In genomic region chr7:27355745-27356240, GRCm38 (mm10) we compare ENCODE assay signal across 8 mouse cellular contexts. TPM values are rescaled to one million over a fixed set of nuclear protein-coding genes. Genes with fewer than 3 reads are reported as not detected.
DNase-seq lines count a peak whose midpoint lies in the region; ATAC-seq lines count a peak whose summit lies in the region.

TSS of gene Shkbp1 (minus strand) at chr7:27356019.

- peaks cover 24% of the 10 kb centered on the region for H3K4me1 ChIP-seq in hindbrain, embryonic 15.5 days (replicated peaks)

- no peaks in the 10 kb centered on the region for H3K9me3 ChIP-seq in hindbrain, embryonic 15.5 days

- peaks cover 11% of the 10 kb centered on the region; the same call in 1 of the 2 replicates for H3K36me3 ChIP-seq in hindbrain, embryonic 15.5 days
- H3K36me3 ChIP-seq in macrophage (ENCODE audit: inconsistent target): peaks cover 16% of the 10 kb centered on the region

- peak within 1 kb of the TSS; percentile 73 for H3K27ac ChIP-seq in hindbrain, embryonic 15.5 days (replicated peaks)
- peak within 1 kb of the TSS; percentile 96 for H3K27ac ChIP-seq in macrophage

- peak within 1 kb of the TSS; percentile 83 for H3K4me3 ChIP-seq in hindbrain, embryonic 15.5 days
- H3K4me3 ChIP-seq in macrophage (ENCODE audit: inconsistent target): peak within 1 kb of the TSS; percentile 83

- peak within 1 kb of the TSS; percentile 75 for H3K9ac ChIP-seq in hindbrain, embryonic 15.5 days

- ATAC-seq in hindbrain, embryonic 15.5 days (ENCODE audit: low FRiP score, low read depth): peak; percentile 93

- whole genome bisulfite sequencing in hindbrain, embryonic 15.5 days: under 1% methylated on average over 34 of the region's 34 CpGs
- 0% methylated on average over 32 of the region's 34 CpGs for WGBS in macrophage (ENCODE audit: missing documents)

- H3K79me2 ChIP-seq in macrophage (ENCODE audit: inconsistent target): peaks cover 10% of the 10 kb centered on the region; the same call in 1 of the 2 replicates

- H3K4me2 ChIP-seq in hindbrain, embryonic 15.5 days: peak within 1 kb of the TSS; percentile 73

- peaks cover 27% of the 10 kb centered on the region for H3K27me3 ChIP-seq in hindbrain, embryonic 15.5 days

- peak; percentile 90 to 96 for DNase-seq in adrenal gland, adult (ENCODE audit: inconsistent age in 2 of 2, low spot score in 1 of 2)
- DNase-seq in cerebellum, postnatal 4 days (ENCODE audit: low spot score in 2 of 2): peak; percentile 67 to 82
- peak; percentile 88 for DNase-seq in gastrocnemius, adult 18-20 months (ENCODE audit: low spot score)
- DNase-seq in left cerebral cortex, adult 18-20 months (ENCODE audit: low spot score in 2 of 2): peak; percentile 76 to 87
- peak; percentile 86 to 88 for DNase-seq in right cerebral cortex, adult 2 months (ENCODE audit: low spot score in 2 of 2)
- peak; percentile 76 for DNase-seq in urinary bladder, postnatal 25 days (ENCODE audit: low spot score)

RNA-seq across cellular contexts. Expression of gene Shkbp1, which starts in this region (rescaled TPM):
- 1 to 10 TPM; 2.2 to 3.0 TPM for total RNA-seq in gastrocnemius, adult 18-20 months (2021)
- 42.8 and 46.6 TPM in 2 replicates for polyA plus RNA-seq in hindbrain, embryonic 15.5 days (2015; fragmentation: Nextera tagmentation; extraction: Ambion mirVana)
- total RNA-seq in left cerebral cortex, adult 18-20 months (2021): 10 to 100 TPM; 27.9 to 33.2 TPM
- total RNA-seq in macrophage (2018; cell fraction: chromatin; rRNA removed): 100 to 1,000 TPM in 14 of 26 experiments, 10 to 100 TPM in 12; 21.9 to 181 (median 105) TPM
- 10 to 100 TPM; 27.5 to 54.3 (median 40.4) TPM for total RNA-seq in macrophage (2018; cell fraction: cytosol; rRNA removed)
- total RNA-seq in macrophage (2018; cell fraction: nucleus; rRNA removed): 10 to 100 TPM; 18.9 to 95.8 (median 65.3) TPM
- polyA plus RNA-seq in macrophage (2018): 21.9 to 44.4 TPM (median 32.6 TPM) in 3 replicates

Comparison
In these comparisons a context has a peak if more than half of its experiments do, and no peak if none do; other contexts are left out.
1. Peak in every context shown above with its lines: DNase-seq, ATAC-seq, H3K4me3 ChIP-seq and H3K27ac ChIP-seq.
2. RNA of gene Shkbp1 (total RNA-seq): 27.9 to 33.2 TPM in left cerebral cortex, adult 18-20 months; 2.2 to 3.0 TPM in gastrocnemius, adult 18-20 months; every median in the first group is over 4 times any median in the second.